Mouse (Mus musculus) cortical plate, adult 2 months (tissue): ENCODE data around the gene Ifi27. TPM values are rescaled to one million over a fixed set of nuclear protein-coding genes. Genes with fewer than 3 reads are reported as not detected.

Experiments
- H3K27ac ChIP-seq: fragments of 200-500 bp; 2 replicates; pipeline ENCODE4 v1.5.1; 2012; ENCODE audit warnings: low read length, control low read depth, inconsistent platforms; ENCODE audit not compliant: insufficient read depth
- H3K4me1 ChIP-seq: fragments of 200-500 bp; 2 replicates; pipeline ENCODE4 v1.6.1; 2011; ENCODE audit warnings: low read length; ENCODE audit not compliant: control insufficient read depth, insufficient read depth
- H3K4me3 ChIP-seq: fragments of 200-500 bp; 2 replicates; pipeline ENCODE4 v1.5.1; 2011; ENCODE audit warnings: mild to moderate bottlenecking, low read length, control low read depth; ENCODE audit not compliant: insufficient read depth
- CTCF ChIP-seq: fragments of 200-500 bp; IDR thresholded peaks from 2 replicates; pipeline ENCODE4 v1.5.1; 2011; ENCODE audit warnings: mild to moderate bottlenecking, control low read depth, low read length; ENCODE audit not compliant: insufficient read depth; ENCODE audit errors: extremely low read depth
- POLR2A ChIP-seq: fragments of 200-500 bp; IDR thresholded peaks from 2 replicates; pipeline ENCODE4 v1.6.1; 2011; ENCODE audit warnings: mild to moderate bottlenecking, low read length, control low read depth; ENCODE audit not compliant: insufficient read depth; ENCODE audit errors: extremely low read depth
- polyA plus RNA-seq: library from polyadenylated mRNA; depleted of rRNA; stranded (reverse); fragments of >200 nt; gene quantifications from 2 replicates; pipeline ENCODE4 v1.2.3, GENCODE M21; 2012; rRNA removed

Gene Ifi27
- polyA plus RNA-seq, 1 experiment, result 110 TPM

DNA sequence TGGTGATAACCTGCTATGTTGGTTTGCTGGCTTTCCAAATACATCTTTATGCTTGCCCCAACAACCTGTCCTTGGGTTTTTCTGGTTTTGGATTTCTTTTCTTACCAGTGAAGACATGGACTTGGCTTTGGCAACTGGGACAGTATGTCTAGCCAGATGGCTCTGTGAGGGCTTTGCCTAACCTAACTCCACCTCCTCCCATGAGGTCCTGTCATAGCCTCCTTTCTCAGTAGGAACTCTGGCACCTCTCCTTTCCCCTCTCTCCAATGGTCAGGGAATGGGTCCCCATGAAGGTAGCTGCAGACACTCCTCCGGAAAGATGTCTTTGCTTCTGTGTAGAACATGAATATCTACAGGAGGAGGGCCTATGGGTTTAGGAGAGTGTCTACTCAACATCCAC is 52.7 kb downstream of the Ifi27 start:
- no peak for TF ChIP-seq CTCF
- no peak for TF ChIP-seq POLR2A
- Histone ChIP-seq H3K4me1 (no peaks in the 10 kb centered on the region), H3K4me3 (no peak overlapping the region), H3K27ac (no peak overlapping the region)

DNA sequence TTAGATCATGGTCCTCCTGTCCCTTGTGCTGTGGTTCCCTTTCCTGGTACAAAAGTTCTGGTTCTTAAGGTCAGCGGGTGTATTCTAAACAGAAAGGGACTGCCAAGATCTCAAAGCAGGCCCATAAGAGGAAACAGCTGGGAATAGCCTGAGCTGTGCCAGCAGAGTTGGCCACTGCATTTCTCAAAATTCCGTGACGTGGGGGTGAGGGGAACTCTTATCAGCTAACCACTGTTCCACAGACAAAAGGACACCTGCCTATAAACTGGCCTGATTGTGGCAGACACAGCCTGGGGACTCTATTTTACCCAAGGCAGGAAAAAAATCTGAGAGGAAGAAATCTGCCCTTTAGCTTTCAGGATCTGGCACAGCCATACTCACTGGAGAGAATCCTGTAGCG is 53.3 kb downstream of the Ifi27 start:
- TF ChIP-seq CTCF (no peak), POLR2A (no peak)
- Histone ChIP-seq H3K27ac (no peak overlapping the region), H3K4me1 (no peaks in the 10 kb centered on the region), H3K4me3 (no peak overlapping the region)

DNA sequence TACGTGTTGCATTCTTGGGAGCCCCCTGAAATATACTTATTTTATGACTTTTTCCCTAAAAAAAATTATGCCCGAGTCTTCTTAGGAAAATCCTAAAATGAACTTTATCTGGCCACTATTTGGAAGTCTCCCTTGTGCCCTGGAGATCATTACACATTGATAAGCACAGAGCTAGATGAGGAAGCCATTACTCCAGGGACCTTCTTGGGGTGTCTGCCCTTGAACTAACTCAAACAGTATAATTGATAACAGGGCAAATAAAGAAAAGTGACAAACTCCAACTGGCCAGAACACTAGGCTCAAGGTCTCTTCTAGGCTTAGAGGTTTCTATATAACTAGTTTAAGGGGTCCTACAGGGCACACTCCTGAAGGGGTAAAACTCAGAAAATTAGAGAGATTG is 53.7 kb downstream of the Ifi27 start:
- H3K27ac ChIP-seq, result no peak overlapping the region
- TF ChIP-seq CTCF, result no peak
- TF ChIP-seq POLR2A, result no peak
- H3K4me1 ChIP-seq, result no peaks in the 10 kb centered on the region
- no peak overlapping the region for H3K4me3 ChIP-seq

Other genes with a start within 250 kb of the Ifi27 start
- gene Prima1, start 192.1 kb upstream of the Ifi27 start, polyA plus RNA-seq, result 4.9 and 8.2 TPM in 2 replicates
- 3.6 and 4.2 TPM in 2 replicates for gene Fam181a, start 123.2 kb upstream of the Ifi27 start, polyA plus RNA-seq
- gene Asb2, start 78.2 kb upstream of the Ifi27 start, polyA plus RNA-seq, result 3.2 and 4.1 TPM in 2 replicates
- gene Otub2, start 45.5 kb upstream of the Ifi27 start, polyA plus RNA-seq, result 28.2 and 28.5 TPM in 2 replicates
- gene 9330161L09Rik, start 26.4 kb upstream of the Ifi27 start, polyA plus RNA-seq, result 0.85 and 1.3 TPM in 2 replicates
- 160 and 162 TPM in 2 replicates for gene Ddx24, start 8.4 kb upstream of the Ifi27 start, polyA plus RNA-seq
- 4.7 and 13.2 TPM in 2 replicates for gene Ifi27l2a, start 9.5 kb downstream of the Ifi27 start, polyA plus RNA-seq
- gene Ifi27l2b, start 23.0 kb downstream of the Ifi27 start, polyA plus RNA-seq, result 0.13 TPM in 1 of 2 replicates, not detected in the other
- gene Ppp4r4, start 98.1 kb downstream of the Ifi27 start, polyA plus RNA-seq, result 16.0 and 16.9 TPM in 2 replicates
- 0.04 TPM in 1 of 2 replicates, not detected in the other for gene Serpina10, start 197.2 kb downstream of the Ifi27 start, polyA plus RNA-seq
- not detected in 2 replicates for gene Serpina6, start 223.0 kb downstream of the Ifi27 start, polyA plus RNA-seq
- not detected in 2 replicates for gene Serpina16, start 241.9 kb downstream of the Ifi27 start, polyA plus RNA-seq